Mouse (Mus musculus): Measurements from ENCODE around the gene Dmrt2. TPM values are rescaled to one million over a fixed set of nuclear protein-coding genes. Genes with fewer than 3 reads are reported as not detected.

Gene Dmrt2
- polyA plus RNA-seq, 1 experiment from 2014 or later: 7.8 TPM

Other genes with a start within 250 kb of the Dmrt2 start
- gene Dmrt1, start 166.8 kb upstream of the Dmrt2 start, polyA plus RNA-seq (2014; fragmentation: Nextera tagmentation; extraction: Ambion mirVana): 0.20 and 0.29 TPM in 2 replicates
- gene Dmrt3, start 62.1 kb upstream of the Dmrt2 start, polyA plus RNA-seq (2014; fragmentation: Nextera tagmentation; extraction: Ambion mirVana): 1.9 and 2.2 TPM in 2 replicates